Mouse (Mus musculus): Measurements from ENCODE around the gene Taf1d. TPM values are rescaled to one million over a fixed set of nuclear protein-coding genes. Genes with fewer than 3 reads are reported as not detected.

Taf1d gene
- polyA plus RNA-seq, 1 experiment from 2014 or later = 62.0 TPM

DNA sequence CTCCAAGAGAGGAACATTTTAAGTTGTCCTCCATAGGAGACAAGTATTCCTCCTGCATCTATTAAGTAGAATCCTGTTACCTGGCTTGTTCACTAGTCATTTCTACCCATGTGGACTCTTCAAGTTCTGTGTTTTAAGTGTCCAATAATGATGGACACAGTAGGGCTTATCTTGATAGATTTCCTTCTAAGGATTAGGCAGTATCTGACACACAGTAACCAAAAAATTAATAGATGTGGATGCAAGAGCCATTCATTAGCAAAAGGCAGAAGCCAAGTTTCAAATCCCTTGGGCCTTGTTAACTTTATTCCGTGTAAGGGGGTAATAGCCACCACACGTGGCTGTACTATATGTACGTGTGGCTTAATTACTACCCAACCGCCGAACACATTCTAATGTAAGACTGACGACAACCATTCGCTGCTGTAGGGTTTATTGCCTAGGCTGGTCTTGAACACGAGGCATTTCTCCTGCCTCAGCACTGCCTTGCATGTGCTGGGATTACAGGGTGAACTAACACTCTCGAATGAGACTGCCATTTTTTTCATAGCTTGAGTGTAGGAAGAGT, 51.0 kb downstream of the Taf1d start:
- Histone ChIP-seq H3K36me3 (ENCODE audit: control insufficient read depth, insufficient read depth, low read length) (no peaks in the 10 kb centered on the region), H3K9ac (ENCODE audit: low read depth, low read length) (peak overlapping the region; percentile 89), H3K27me3 (ENCODE audit: control insufficient read depth, insufficient read depth, low read length) (no peaks in the 10 kb centered on the region), H3K9me3 (replicated peaks; ENCODE audit: control insufficient read depth, low read length) (no peaks in the 10 kb centered on the region), H3K4me2 (peak overlapping the region; percentile 79), H3K27ac (ENCODE audit: low read depth, low read length) (peak overlapping the region; percentile 77; the same call in 1 of the 2 replicates), H3K4me3 (ENCODE audit: low read depth, low read length) (peak overlapping the region; percentile 77), H3K4me1 (ENCODE audit: control insufficient read depth, insufficient read depth, low read length) (peaks cover 4% of the 10 kb centered on the region)
- 1% methylated on average over 9 of the region's 9 CpGs for WGBS (ENCODE audit: insufficient replicate concordance)
- no peak for ATAC-seq (replicated peaks; ENCODE audit: insufficient number of reproducible peaks, low FRiP score, low TSS enrichment)

- Histone ChIP-seq H3K4me1 (ENCODE audit: control insufficient read depth, insufficient read depth, low read length) (peaks cover 4% of the 10 kb centered on the region), H3K9me3 (replicated peaks; ENCODE audit: control insufficient read depth, low read length) (no peaks in the 10 kb centered on the region), H3K27ac (ENCODE audit: low read depth, low read length) (peak within 1 kb of the TSS; percentile 77), H3K9ac (ENCODE audit: low read depth, low read length) (peak within 1 kb of the TSS; percentile 89), H3K27me3 (ENCODE audit: control insufficient read depth, insufficient read depth, low read length) (no peaks in the 10 kb centered on the region), H3K4me2 (peak within 1 kb of the TSS; percentile 79), H3K36me3 (ENCODE audit: control insufficient read depth, insufficient read depth, low read length) (no peaks in the 10 kb centered on the region), H3K4me3 (ENCODE audit: low read depth, low read length) (peak within 1 kb of the TSS; percentile 77)
- WGBS (ENCODE audit: insufficient replicate concordance) = 3% methylated on average over 56 of the region's 60 CpGs
- ATAC-seq (replicated peaks; ENCODE audit: insufficient number of reproducible peaks, low FRiP score, low TSS enrichment) = peak; percentile 99
Observed at GRCm38 (mm10) chr9:15357484-15358275, 51.7 kb downstream of the Taf1d start, which contains the start of gene Cep295. Gene Cep295, minus strand, starts transcription at chr9:15357788.

- Histone ChIP-seq H3K4me3 (ENCODE audit: low read depth, low read length) (no peak overlapping the region), H3K9ac (ENCODE audit: low read depth, low read length) (no peak overlapping the region), H3K4me1 (ENCODE audit: control insufficient read depth, insufficient read depth, low read length) (no peaks in the 10 kb centered on the region), H3K36me3 (ENCODE audit: control insufficient read depth, insufficient read depth, low read length) (no peaks in the 10 kb centered on the region), H3K27me3 (ENCODE audit: control insufficient read depth, insufficient read depth, low read length) (no peaks in the 10 kb centered on the region), H3K4me2 (no peak overlapping the region), H3K9me3 (replicated peaks; ENCODE audit: control insufficient read depth, low read length) (no peaks in the 10 kb centered on the region), H3K27ac (ENCODE audit: low read depth, low read length) (no peak overlapping the region)
- 61% methylated on average over 1 of the region's 1 CpGs for WGBS (ENCODE audit: insufficient replicate concordance)
- no peak for ATAC-seq (replicated peaks; ENCODE audit: insufficient number of reproducible peaks, low FRiP score, low TSS enrichment)
Observed at GRCm38 (mm10) chr9:15364843-15365242, 58.8 kb downstream of the Taf1d start.

- 81% methylated on average over 1 of the region's 1 CpGs for WGBS (ENCODE audit: insufficient replicate concordance)
- Histone ChIP-seq H3K27me3 (ENCODE audit: control insufficient read depth, insufficient read depth, low read length) (no peaks in the 10 kb centered on the region), H3K36me3 (ENCODE audit: control insufficient read depth, insufficient read depth, low read length) (no peaks in the 10 kb centered on the region), H3K27ac (ENCODE audit: low read depth, low read length) (no peak overlapping the region), H3K4me3 (ENCODE audit: low read depth, low read length) (no peak overlapping the region), H3K9me3 (replicated peaks; ENCODE audit: control insufficient read depth, low read length) (no peaks in the 10 kb centered on the region), H3K4me2 (no peak overlapping the region), H3K9ac (ENCODE audit: low read depth, low read length) (no peak overlapping the region), H3K4me1 (ENCODE audit: control insufficient read depth, insufficient read depth, low read length) (no peaks in the 10 kb centered on the region)
- no peak for ATAC-seq (replicated peaks; ENCODE audit: insufficient number of reproducible peaks, low FRiP score, low TSS enrichment)
Observed at GRCm38 (mm10) chr9:15365856-15366255, 59.8 kb downstream of the Taf1d start.

DNA sequence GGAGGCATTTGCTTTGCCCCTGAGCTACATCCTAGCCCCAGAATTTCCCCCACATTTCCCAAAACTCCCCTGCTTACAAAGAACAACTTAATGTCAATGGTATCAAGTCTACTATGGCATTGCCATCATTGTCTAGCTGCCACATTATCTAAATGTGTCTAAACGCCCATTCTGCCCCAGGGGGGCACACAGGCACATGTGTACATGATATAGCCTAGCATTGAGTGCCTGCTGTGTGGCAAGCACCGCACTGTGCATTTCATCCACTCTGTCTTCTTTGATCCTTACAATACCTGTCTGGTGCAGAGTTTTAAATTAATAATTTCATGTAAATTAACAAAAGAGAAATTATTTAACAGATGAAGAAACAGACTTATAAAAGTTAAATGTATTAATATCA, 60.2 kb downstream of the Taf1d start:
- Histone ChIP-seq H3K4me2 (no peak overlapping the region), H3K4me3 (ENCODE audit: low read depth, low read length) (no peak overlapping the region), H3K27me3 (ENCODE audit: control insufficient read depth, insufficient read depth, low read length) (no peaks in the 10 kb centered on the region), H3K27ac (ENCODE audit: low read depth, low read length) (no peak overlapping the region), H3K9ac (ENCODE audit: low read depth, low read length) (no peak overlapping the region), H3K4me1 (ENCODE audit: control insufficient read depth, insufficient read depth, low read length) (no peaks in the 10 kb centered on the region), H3K36me3 (ENCODE audit: control insufficient read depth, insufficient read depth, low read length) (no peaks in the 10 kb centered on the region), H3K9me3 (replicated peaks; ENCODE audit: control insufficient read depth, low read length) (no peaks in the 10 kb centered on the region)
- ATAC-seq (replicated peaks; ENCODE audit: insufficient number of reproducible peaks, low FRiP score, low TSS enrichment) = no peak
- WGBS (ENCODE audit: insufficient replicate concordance) = 61% methylated on average over 2 of the region's 2 CpGs

Small RNA genes lying within 50 kb of the gene (microRNA-seq; reads per million reads assigned to microRNA genes)
- 0.41 reads per million for gene Gm49349 (ENCODE audit: borderline number of aligned reads)
- gene mmu-mir-7650 (ENCODE audit: borderline number of aligned reads) = not detected

Other genes with a start within 250 kb of the Taf1d start
- gene Hephl1, start 194.1 kb upstream of the Taf1d start, polyA plus RNA-seq (2014; fragmentation: Nextera tagmentation; extraction: Ambion mirVana) = not detected in 2 replicates
- gene Vstm5, start 67.2 kb upstream of the Taf1d start, polyA plus RNA-seq (2014; fragmentation: Nextera tagmentation; extraction: Ambion mirVana) = 3.7 and 5.3 TPM in 2 replicates
- gene Med17, start 26.3 kb upstream of the Taf1d start, polyA plus RNA-seq (2014; fragmentation: Nextera tagmentation; extraction: Ambion mirVana) = 23.2 and 26.8 TPM in 2 replicates
- gene 4931406C07Rik, start 234 bp downstream of the Taf1d start, polyA plus RNA-seq (2014; fragmentation: Nextera tagmentation; extraction: Ambion mirVana) = 3.2 and 6.4 TPM in 2 replicates
- 14.5 and 16.5 TPM in 2 replicates for gene Cep295, start 51.6 kb downstream of the Taf1d start, polyA plus RNA-seq (2014; fragmentation: Nextera tagmentation; extraction: Ambion mirVana)
- gene Smco4, start 187.2 kb downstream of the Taf1d start, polyA plus RNA-seq (2014; fragmentation: Nextera tagmentation; extraction: Ambion mirVana) = 2.2 and 3.4 TPM in 2 replicates

All from heart, embryonic 11.5 days (tissue).